Mouse (Mus musculus) left cerebral cortex, postnatal 36 days (tissue): ENCODE results near the gene Igsf9. TPM values are rescaled to one million over a fixed set of nuclear protein-coding genes. Genes with fewer than 3 reads are reported as not detected.
A peak's percentile ranks its signal among the peaks of the same experiment; 100 is the strongest.

Source experiments
- DNase-seq, 2 experiments: peaks; one replicate each; pipeline ENCODE4 v3.0.0; 2021 to 2022; ENCODE audit warnings: low spot score in 2 of 2, mixed read lengths in 1 of 2
- intact Hi-C: fragments of 180-260 bp; cut with DNase I; formaldehyde crosslinking; loops from one replicate; pipeline ENCODE4 v1.15.1; 2025
- total RNA-seq, 2 experiments: library from RNA; stranded (reverse); gene quantifications; 2 replicates each; pipeline ENCODE4 v1.2.3; 2021

Gene Igsf9
- total RNA-seq, 2 experiments from 2014 or later: 8.4 to 11.2 TPM

- no peak for DNase-seq
- intact Hi-C loops: loop anchor here (1.0 kb wide), 1 partner anchor 77 kb away; no protein-coding TSS in a partner anchor
Measured at GRCm38 (mm10) chr1:172489585-172490250, 8.1 kb downstream of the Igsf9 start.

DNA sequence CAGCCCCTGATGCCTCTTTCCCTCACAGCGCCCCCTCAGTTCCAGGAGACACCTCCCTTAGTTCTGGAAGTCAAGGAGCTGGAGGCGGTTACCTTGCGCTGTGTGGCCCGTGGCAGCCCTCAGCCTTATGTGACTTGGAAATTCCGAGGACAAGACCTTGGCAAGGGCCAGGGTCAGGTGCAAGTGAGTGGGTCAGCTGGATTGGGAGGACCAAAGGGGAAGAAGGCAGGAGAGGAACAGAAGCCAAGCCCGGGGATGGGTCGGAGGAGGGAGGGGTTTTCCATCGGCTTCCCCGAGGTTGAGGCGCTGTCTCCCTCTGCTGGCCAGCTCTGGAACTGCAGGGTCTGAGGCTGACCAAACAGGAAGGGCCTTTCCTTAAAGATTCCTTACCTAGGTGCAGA lies 8.7 kb downstream of the Igsf9 start:
- DNase-seq: peak; percentile 84 to 88
- intact Hi-C loops: loop anchor here (1.0 kb wide), 1 partner anchor 78 kb away; no protein-coding TSS in a partner anchor

- intact Hi-C loops: no loop called here
- no peak for DNase-seq
Measured at GRCm38 (mm10) chr1:172492047-172492446, 10.5 kb downstream of the Igsf9 start.

GRCm38 (mm10) chr1:172493516-172493915 lies 11.9 kb downstream of the Igsf9 start:
- intact Hi-C loops: no loop called here
- no peak for DNase-seq

DNA sequence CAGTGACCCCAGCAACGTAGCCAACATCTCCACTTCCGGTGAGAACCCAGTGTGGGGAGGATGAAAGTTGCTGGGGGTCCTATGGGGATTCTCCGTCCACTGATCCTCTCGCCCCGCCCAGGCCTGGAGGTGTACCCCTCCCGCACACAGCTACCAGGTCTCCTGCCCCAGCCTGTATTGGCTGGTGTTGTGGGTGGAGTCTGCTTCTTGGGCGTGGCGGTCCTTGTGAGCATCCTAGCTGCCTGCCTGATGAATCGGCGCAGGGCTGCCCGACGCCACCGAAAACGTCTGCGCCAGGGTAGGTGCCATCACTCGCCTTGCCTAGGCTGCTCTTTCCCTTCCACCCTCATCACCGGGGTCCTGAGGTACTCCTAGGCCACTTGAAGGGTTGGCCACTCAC lies 14.4 kb downstream of the Igsf9 start:
- intact Hi-C loops: no loop called here
- DNase-seq: no peak

- DNase-seq: no peak
- intact Hi-C loops: no loop called here
Measured at GRCm38 (mm10) chr1:172497428-172497827, 15.8 kb downstream of the Igsf9 start.

DNA sequence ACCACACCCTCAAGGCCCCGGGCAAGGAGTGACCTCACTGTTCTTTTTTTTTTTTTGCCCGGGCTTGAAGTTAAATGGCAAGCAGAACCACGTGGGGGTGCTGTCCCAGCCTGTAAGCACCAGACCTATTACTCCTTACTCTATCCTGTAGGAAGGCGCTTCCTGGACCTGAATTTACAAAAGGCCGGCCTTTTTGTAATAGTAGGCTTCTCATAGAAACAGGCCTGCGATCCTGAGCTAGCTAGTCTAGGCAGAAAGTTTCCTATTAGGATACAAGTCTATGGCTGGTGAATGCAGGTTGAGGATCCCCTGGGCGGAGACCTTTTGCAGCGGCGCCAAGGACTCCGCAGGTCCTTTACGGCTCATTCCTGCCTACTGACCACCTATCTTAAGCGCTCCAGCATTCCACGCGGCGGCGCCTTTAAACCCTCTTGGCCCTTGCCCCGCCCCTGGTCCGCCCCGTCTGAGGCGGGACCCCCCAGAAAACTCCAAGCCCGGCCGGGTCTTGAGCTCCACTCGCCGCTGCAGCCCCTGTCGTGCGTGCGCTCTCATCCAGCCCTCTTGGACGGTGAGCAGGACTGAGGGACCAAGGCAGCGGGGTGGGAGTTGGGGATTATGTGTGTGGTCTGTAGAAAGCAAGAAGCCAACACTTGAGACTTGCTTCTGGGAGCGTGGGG lies 18.3 kb downstream of the Igsf9 start, which contains the start of gene Tagln2:
Gene Tagln2 (plus strand): TSS at position 283 of the 677 bp plus-strand sequence.
- intact Hi-C loops: no loop called here
- no peak for DNase-seq

DNA sequence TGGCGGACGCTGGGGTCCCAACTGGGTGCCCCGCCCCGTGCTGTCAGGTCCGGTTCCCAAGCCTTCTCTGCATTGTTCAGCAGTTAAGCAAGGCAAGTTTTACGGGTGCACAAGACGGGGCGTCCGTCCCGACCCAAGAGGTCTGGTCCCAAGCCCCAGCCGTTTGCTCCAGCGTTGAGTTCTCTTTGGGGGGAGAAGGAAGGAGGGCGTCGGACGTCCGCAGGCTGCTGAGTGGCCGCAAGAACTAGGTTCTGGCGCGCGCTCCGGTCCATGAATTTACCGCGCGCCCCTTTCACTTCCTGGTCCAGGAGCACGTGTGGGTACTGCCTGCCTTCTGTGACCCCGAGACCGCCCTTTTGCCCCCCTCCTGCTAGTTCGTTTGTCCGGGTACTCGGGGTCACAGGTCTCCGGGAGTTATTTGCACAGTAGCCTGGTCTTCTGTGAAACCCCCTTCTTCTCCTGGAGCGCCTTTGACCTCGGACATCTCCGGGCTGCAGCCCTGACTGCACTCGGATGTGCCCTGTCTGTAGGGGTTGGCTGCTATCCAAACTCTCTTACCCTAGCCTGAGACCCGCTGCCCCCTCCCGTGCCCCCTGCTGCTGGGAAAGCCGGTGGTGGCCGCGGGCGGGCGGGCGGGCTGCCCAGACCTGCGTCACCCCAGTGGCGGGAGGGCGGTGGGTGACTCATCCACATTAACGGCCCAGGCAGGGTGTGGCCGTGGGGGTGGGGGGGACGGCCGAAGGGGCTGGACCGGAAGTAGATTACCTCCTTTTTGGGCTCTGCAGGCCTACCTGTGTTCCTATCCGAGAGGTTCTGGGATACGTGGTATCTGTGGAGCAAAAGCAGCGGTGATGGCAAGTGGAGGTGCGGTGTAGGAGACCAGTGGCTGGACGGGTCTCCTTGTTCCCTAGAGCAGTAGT lies 19.1 kb downstream of the Igsf9 start:
- intact Hi-C loops: no loop called here

DNA sequence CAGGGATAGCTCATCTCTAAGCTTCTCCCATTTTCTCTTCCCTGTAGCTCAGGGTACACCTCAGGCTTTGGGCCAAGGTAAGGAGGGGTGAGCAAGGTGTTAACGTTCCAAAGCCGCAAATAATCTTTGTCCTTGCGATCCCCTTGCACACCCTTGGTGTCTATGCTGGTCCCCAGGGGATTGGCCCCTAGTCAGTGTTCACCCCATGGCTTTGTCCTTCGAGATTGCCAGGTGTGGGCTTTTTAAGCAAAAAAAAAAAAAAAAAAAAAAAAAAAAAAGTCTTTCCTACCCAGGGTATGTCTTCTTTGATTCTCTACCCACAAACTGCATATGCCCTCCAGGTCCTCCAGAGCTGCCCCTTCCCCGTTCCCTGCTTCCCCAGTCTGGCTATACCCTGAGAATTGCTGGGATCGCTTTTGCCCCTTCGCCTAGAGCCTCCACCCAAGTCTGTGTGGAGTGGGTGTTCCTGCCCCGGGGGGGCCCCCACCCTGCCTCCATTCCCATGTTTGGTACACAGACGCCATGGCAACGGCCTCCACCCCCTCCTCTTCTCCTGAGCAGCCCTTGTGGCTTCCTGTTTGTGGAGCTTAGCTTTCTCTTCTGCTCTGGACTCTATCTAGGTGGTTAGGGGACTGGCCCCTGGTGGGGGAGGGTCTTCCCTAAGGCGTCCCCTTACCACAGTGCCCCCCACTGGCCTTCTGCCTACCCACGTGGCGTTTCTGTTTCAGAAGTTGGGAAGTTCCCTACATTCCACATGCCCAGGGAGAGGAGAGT lies 20.0 kb downstream of the Igsf9 start:
- intact Hi-C loops: no loop called here

More for the DNA sequence above, 19.1 kb downstream of the Igsf9 start:
- DNase-seq: no peak

DNA sequence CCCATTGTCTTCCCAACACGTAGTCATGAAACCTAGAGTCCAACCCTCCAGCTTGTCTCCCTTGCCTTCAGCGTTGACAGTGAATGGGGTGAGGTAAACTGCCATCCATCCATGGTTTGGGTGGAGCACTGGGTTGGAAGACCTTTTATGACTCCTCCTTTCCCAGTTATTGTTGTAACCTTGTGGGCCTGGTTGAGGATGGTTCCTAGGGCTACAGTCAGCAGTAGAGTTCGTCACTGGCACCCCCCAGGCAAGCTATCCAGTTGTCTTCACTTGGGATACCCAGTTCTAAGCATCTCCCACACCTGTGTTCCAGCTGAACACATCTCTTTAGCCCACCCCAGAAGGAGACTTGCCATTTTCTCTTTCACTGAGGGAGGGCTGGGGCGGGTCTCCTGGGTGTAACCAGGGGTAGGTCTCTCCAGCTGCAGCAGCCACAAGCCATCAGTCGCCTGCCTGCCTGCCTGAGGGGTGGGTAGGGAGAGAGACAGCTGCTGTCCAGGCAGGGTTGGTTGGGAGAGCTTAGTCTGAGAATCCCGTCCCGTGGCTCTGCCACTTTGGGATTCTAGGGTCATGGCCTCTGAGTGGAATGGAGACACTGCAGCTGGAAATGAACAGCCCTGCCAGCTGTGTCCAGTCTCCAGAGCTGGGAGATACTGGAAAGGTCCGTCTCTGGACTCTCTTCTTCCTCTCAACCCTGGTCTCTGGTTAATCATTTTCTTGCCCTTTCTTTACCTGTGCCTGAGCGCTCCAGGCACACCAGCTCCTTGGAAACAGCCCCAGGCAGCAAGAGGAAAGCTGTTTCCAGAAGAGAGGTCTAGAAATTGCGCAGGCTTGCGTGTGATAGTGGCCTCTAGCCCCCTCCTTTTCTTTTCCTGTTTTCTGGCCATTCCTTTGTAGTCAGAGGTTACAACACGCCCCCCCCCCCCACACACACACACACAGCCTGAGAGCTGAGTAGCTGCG lies 20.8 kb downstream of the Igsf9 start:
- no peak for DNase-seq
- intact Hi-C loops: no loop called here

More for the DNA sequence above, 20.0 kb downstream of the Igsf9 start:
- no peak for DNase-seq

DNA sequence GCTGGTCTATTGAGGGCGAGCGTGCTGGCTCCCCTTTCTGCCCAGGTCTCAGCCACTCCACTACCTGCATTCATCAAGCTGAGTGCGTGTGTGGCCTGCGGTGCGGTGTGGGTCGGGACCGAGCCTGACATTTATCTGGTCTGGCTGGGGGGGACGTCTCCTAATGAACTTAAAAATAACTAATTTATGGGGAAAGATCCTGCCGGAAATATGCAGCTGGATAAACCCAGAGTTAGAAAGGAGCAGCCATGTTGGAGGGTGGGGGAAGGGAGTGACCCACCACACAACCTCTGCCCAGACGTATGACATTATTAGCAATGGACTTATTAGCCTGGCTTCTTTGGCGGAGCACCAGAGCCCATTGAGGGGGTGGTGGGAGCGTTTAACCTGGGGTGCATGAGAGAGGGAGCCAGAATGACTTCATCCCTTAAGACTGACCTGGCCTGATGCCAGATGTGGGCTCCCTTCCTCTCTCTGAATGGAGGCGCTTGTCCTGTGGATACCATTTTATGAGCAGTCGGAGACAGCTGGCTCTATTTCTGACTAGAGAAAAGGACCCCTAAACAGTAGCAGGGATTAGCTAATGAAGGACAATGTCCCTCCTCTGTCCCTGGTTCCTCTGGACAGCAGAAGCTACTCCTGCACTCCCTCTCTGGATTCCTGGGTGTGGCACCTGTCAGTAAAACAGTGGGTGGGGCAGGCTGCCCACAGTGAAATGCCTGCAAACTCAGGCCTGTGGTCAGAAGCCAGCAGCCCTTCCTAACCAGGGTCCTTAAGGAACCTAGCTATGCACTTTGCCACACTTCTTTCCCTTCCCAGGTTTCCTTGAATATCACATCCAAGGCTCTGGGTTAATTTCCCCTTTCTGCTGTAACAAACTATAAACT lies 21.8 kb downstream of the Igsf9 start:
- intact Hi-C loops: no loop called here
- DNase-seq: no peak

DNA sequence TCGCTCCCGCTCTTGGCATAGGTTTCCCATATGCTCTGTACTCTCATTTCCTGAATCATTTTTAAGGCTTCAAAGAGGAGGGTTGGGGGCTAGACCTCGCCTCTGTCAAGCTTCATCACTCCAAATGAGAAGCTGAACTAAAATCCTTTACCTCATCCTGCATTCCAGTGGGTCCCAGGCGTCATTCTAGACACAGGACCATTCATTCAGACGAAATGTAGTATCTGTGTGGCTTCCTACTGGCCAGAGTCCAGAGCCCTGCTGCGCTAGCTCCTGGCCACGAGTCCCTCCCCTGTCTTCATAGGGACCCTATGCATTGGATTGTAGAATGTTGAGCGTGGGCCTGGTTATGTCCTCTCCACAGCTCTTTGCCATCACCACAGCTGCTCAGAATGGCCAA lies 23.2 kb downstream of the Igsf9 start:
- intact Hi-C loops: no loop called here
- DNase-seq: no peak

DNA sequence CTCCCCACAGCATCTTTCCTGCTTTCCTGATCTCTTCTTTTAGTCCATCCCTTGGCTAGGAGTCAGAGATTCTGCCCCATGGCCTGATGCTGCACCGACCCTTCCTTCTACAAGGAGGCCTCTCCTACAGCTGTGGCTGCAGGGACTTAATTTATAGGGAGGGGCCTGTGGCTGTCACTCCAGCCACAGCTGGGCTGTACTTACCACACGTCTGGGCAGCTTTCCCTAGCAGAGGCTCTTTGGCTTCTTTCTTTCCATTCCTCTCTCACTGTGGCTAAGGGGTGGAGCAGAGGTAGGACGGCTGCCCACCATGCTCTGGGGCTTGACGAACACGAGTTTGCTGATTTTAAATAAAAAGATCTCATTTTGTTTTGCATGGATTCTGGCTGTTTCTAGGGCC lies 25.4 kb downstream of the Igsf9 start:
- DNase-seq: no peak
- intact Hi-C loops: no loop called here

GRCm38 (mm10) chr1:172507701-172508100 lies 26.1 kb downstream of the Igsf9 start:
- DNase-seq: no peak
- intact Hi-C loops: no loop called here

GRCm38 (mm10) chr1:172508172-172508571 lies 26.6 kb downstream of the Igsf9 start:
- intact Hi-C loops: no loop called here
- no peak for DNase-seq

GRCm38 (mm10) chr1:172509235-172509634 lies 27.6 kb downstream of the Igsf9 start:
- intact Hi-C loops: no loop called here
- DNase-seq: no peak

DNA sequence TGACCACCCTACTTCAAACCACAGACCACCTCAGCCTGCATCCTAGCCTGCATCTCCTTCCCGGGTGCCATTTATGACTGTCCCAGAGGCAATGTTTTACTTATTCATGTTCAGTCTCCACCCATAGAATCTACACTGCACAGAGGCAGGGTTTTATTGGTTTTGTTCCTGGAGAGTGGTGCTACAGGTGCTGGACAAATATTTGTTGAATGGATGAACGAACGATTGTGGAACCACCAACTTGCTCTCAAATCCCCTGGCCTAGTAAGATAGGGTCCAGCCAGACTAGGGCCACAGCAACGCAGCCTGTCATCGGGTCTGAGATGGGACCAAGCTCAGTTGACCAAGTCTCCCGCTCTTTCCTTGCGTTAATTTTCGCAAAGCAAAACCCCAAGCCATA lies 28.4 kb downstream of the Igsf9 start:
- intact Hi-C loops: no loop called here
- DNase-seq: no peak
